Mouse (Mus musculus): Measurements from ENCODE around the gene Hivep3. TPM values are rescaled to one million over a fixed set of nuclear protein-coding genes. Genes with fewer than 3 reads are reported as not detected.

Gene Hivep3
- total RNA-seq, 2 experiments from 2014 or later, result 6.9 to 9.9 TPM

- no peak for DNase-seq (ENCODE audit: low spot score in 2 of 2)
Measured at GRCm38 (mm10) chr4:120141810-120142209, 408.2 kb downstream of the Hivep3 start.

DNA sequence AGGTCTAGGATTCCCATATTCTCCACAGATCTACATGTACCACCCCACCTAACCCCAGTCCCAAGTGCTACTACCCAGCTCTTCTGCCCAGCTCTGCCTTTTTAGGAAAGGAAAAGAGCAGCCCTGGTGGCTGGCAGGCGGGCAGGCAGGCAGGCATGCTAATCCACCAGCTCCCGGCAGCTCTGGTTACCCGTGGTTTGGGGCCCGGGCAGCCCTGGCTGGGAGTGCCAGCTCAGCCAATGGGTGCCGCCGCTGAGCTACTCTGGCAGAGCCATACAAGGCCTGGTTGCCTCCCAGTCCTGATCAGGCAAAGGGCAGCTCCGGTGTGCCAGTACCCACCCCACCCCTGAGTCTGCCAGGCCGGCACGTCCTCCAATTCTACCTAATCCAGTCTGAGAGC is 409.3 kb downstream of the Hivep3 start:
- no peak for DNase-seq (ENCODE audit: low spot score in 2 of 2)

DNA sequence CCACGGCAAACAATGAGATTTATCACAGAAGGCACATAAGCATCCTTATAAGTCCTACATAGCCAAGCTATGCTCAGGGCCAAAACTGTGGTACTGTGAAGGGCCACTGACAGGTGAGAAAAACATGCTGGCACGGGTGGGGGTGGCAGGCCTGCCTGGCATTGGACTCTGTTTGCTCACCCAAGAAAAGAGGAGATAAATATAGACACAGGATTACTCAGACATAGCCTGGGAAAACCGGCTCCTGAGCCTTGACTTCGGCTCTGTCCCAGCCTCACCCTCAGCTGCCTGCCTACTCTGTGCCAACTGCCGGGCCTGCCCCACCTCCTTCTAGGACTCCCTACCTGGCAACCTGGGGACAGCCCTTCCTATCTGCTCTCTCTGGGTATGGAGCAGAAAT is 410.8 kb downstream of the Hivep3 start:
- DNase-seq (ENCODE audit: low spot score in 2 of 2), result no peak

DNA sequence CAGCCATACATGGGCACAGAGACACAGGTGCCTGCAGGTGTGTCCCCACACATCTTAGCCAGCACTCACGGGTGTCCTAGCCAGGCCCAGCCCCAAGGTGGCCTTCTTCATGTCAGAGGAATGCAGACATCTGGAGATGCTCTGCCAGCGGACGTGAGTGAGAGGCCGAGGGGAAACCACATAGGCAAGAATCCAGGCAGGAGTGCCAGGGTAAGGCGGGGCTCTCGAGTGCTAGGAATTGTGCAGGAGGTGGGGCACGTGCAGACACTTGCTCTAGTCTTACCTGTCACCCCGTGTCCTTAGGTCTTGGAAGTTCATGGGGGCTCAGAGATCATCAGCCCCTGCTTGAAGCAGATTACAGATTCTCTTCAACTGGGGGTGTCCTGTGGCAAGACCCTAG is 412.3 kb downstream of the Hivep3 start:
- DNase-seq (ENCODE audit: low spot score in 2 of 2), result no peak

- DNase-seq (ENCODE audit: low spot score in 2 of 2), result peak; percentile 80 to 86
Measured at GRCm38 (mm10) chr4:120148291-120149141, 414.9 kb downstream of the Hivep3 start.

DNA sequence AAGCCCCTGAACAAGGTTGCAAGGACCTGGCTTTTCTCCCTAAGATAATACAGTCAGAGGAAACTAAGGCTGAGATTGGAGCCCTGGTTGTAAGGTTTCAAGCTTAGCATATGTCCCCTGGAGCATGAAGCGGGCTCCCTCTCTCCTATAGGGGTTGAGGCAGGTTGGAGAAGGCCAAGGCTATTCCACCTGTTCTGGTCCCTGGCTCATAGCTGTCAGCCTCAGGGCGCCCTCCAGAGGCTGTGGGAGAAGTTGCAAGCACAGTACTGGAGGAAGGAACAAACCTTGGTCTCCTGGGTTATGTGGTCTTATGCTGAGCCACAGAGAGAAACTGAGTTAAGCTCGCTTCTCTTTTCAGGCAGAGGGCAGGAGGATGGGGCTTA is 415.5 kb downstream of the Hivep3 start:
- DNase-seq (ENCODE audit: low spot score in 2 of 2), result no peak

DNA sequence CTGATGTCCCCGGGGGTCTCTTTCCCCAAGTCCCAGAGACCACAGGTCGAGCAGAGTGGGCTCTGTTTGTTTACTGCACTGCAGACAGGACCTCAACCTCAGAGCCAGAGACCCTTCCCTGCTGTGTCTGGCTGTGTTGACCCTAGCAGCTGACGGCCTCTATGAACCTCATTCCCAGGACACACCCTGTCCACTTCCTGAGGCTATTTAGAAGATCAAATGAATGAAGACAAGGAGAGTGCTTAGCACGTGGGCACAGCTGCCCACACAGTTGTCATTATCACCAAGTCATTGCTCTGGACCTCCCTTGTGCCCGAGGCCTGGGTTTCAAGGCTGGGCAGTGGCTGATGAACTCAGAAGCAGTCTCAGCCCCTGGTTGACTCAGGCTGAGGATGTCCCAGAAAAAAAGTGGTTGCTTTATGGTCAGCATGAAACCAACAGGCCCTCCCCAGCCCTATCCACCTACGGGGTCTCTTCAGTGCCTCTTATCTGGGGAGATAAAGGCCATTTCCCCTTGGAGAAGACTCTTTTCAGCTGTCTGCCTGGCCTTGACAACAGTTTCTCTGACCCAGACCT is 416.8 kb downstream of the Hivep3 start:
- DNase-seq (ENCODE audit: low spot score in 2 of 2), result no peak

DNA sequence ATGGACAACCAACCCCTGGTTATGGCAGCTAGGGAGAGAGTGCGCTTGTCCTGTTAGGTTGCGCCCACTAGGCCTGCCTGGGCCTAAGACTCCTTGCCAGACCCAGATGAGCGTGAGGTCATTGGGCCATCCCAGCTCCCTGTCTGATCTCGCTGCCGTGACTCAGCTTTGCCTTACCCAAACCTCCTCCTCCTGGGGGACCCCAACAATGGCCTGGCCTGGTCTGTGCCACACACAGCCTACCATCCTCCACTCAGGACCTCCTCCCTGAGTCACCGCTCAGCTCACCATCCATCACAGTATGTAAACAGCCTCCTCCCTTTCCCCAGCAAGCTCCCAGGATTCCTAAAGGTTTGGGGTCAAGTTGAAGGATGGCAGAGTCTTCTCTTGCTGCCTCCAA is 418.3 kb downstream of the Hivep3 start:
- DNase-seq (ENCODE audit: low spot score in 2 of 2), result no peak

DNA sequence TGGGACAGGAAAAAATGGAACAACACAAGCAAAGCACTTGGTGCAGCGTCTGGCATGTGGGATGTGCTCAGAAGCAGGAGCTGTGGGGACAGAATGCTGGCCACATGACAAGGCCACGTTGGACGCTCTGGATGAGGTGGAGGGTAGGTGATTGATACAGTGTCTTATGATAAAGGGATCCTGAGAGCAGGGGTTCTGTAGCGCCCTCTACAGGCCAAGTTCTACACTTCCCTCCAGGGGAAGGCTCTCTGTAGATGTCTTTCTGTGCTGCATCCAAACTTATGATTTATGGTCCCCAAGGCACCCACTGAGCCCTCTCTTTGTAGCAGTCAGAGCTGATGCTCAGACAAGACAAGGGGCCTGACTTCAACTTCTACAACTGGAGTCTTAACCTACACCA is 419.1 kb downstream of the Hivep3 start:
- DNase-seq (ENCODE audit: low spot score in 2 of 2), result no peak

GRCm38 (mm10) chr4:120153736-120154135 is 420.2 kb downstream of the Hivep3 start:
- DNase-seq (ENCODE audit: low spot score in 2 of 2), result no peak

GRCm38 (mm10) chr4:120158714-120159310 is 425.2 kb downstream of the Hivep3 start:
- no peak for DNase-seq (ENCODE audit: low spot score in 2 of 2)

- DNase-seq (ENCODE audit: low spot score in 2 of 2), result peak; percentile 60 to 73
Measured at GRCm38 (mm10) chr4:120161166-120161949, 427.8 kb downstream of the Hivep3 start, which contains the start of gene Edn2. Gene Edn2, plus strand, starts transcription at chr4:120161206.

DNA sequence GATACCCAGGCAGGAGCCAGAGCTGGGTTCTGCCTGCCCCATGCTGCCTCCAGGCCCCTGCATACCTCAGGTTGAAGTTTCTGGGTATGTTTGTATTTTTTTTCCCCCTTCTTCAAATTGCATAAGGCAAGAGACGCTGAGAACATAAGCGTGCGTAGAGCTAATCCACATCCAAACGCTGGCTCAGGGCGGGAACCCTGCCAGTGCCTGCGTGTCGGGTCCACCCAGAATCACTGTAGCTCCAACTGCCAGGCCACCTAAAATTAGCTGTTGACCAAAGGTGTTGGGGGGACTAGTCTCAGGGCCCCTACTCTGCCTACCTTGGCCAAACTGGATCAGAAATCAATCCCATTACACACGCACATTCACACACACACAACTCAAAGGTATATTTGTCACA is 429.0 kb downstream of the Hivep3 start:
- DNase-seq (ENCODE audit: low spot score in 2 of 2), result no peak

GRCm38 (mm10) chr4:120163242-120163641 is 429.7 kb downstream of the Hivep3 start:
- no peak for DNase-seq (ENCODE audit: low spot score in 2 of 2)

- no peak for DNase-seq (ENCODE audit: low spot score in 2 of 2)
Measured at GRCm38 (mm10) chr4:120164316-120164715, 430.7 kb downstream of the Hivep3 start.

- no peak for DNase-seq (ENCODE audit: low spot score in 2 of 2)
Measured at GRCm38 (mm10) chr4:120167778-120168177, 434.2 kb downstream of the Hivep3 start.

DNA sequence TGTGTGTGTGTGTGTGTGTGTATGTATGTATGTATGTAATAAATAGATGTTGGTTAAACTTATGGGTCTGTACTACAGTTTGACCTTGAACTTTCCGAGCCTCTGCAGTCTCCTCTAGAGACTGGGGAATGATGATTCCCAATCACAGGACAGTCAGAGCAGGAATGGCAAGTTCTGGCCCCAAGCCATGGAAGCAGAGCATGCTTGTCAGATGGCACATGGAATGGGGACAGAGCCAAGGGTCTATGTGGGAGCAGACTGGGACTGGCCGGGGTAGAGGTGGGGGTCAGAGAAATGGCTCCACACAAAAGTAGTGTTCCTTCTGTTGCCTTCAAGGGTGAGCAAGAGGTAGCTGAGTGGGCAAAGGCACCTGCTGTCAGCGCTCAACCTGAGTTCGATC is 434.8 kb downstream of the Hivep3 start:
- DNase-seq (ENCODE audit: low spot score in 2 of 2), result no peak

DNA sequence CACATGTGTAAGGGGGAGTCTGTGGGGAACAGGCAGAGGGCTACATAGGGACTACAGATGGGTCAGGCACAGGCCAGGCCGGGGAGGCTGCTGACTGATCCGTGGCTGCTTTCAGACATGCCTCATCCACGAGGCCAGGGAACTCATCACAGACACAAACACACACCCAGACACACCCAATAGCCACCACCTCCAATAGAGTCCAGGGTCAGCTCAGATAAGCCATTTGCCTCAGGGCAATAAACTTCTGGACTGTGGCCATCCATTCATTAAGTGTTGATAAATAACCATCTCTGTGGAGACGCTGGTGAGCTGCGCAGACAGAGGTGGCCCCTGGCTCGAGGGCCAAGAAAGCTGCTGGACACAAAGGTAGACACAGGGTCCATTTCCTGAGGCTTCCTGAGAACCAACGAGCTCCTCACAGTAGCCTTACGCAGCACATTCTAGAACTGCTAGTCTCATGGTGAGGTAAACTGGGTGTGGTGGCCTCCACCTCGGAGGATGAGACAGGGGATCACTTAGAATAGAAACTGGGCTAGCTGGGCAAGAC is 436.9 kb downstream of the Hivep3 start:
- DNase-seq (ENCODE audit: low spot score in 2 of 2), result no peak

DNA sequence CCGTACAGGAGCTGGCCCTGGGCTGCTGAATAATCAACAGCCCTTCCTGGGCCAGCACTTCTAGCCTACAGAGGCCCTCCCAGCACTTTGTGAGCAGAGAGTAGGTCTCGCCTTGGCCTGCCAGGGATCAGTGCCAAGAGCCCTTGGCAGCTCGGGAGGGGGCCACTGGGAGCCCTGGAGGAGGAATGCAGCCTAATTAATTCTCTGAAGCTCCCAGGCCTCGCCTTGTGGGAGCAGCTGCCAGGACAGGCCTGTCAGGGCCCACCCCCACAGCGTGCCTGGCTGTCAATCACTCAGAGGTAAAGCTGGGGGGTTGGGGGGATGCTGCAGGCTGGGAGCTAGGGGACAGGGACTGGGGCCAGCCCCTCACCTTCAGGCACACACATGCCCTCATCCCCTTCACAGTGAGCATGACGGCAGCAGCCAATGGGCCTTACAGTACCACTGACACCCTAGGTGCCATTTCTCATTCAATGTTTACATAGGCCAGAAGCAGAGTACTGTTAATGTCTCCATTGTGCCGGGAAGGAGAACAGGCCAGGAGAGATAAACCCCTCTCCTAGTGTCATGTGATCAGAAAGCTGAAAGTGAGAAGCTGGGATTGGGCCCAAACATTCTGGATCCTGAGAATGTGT is 438.6 kb downstream of the Hivep3 start:
- DNase-seq (ENCODE audit: low spot score in 2 of 2), result no peak

GRCm38 (mm10) chr4:120179123-120179522 is 445.5 kb downstream of the Hivep3 start:
- DNase-seq (ENCODE audit: low spot score in 2 of 2), result no peak

GRCm38 (mm10) chr4:120180535-120180934 is 447.0 kb downstream of the Hivep3 start:
- no peak for DNase-seq (ENCODE audit: low spot score in 2 of 2)

Data from adrenal gland, adult 18-20 months (tissue).